ENCODE assay signal across 8 mouse cellular contexts in genomic region chr7:27673064-27673574, GRCm38 (mm10). TPM values are rescaled to one million over a fixed set of nuclear protein-coding genes. Genes with fewer than 3 reads are reported as not detected.
DNase-seq lines count a peak whose midpoint lies in the region; ATAC-seq and TF ChIP-seq lines count a peak whose summit lies in the region.

No protein-coding gene starts in this region.

- DNase-seq in cerebellum, adult 8-10 months: peak; percentile 52
- no peak for DNase-seq in thymus, adult 2 months
- DNase-seq in thymus, postnatal 0 days (ENCODE audit: low spot score): no peak
- no peak for DNase-seq in liver, embryonic 11.5 days (ENCODE audit: low spot score)
- no peak for DNase-seq in stomach, postnatal 0 days (ENCODE audit: low spot score)
- DNase-seq in frontal cortex, postnatal 10 days (ENCODE audit: low spot score in 2 of 2): no peak
- no peak for DNase-seq in layer of hippocampus, adult 11-12 months (ENCODE audit: low spot score)

- no peak for TF ChIP-seq POLR2A in thymus, adult 2 months (IDR thresholded peaks at IDR 0.05; ENCODE audit: control insufficient read depth, extremely low read depth, insufficient read depth, low read length, poor library complexity)

- H3K36me3 ChIP-seq in thymus, adult 2 months (ENCODE audit: control insufficient read depth, insufficient read depth, low read length): no peaks in the 10 kb centered on the region
- no peaks in the 10 kb centered on the region for H3K36me3 ChIP-seq in liver, embryonic 11.5 days (ENCODE audit: control insufficient read depth, insufficient read depth, low read length)
- no peaks in the 10 kb centered on the region for H3K36me3 ChIP-seq in stomach, postnatal 0 days (ENCODE audit: control insufficient read depth, insufficient read depth, low read length)

- no peaks in the 10 kb centered on the region for H3K27me3 ChIP-seq in thymus, adult 2 months (ENCODE audit: control insufficient read depth, insufficient read depth, low read length)
- H3K27me3 ChIP-seq in liver, embryonic 11.5 days (replicated peaks; ENCODE audit: control insufficient read depth, insufficient read depth, low read length): no peaks in the 10 kb centered on the region
- H3K27me3 ChIP-seq in stomach, postnatal 0 days (ENCODE audit: control insufficient read depth, insufficient read depth, low read length): no peaks in the 10 kb centered on the region

- H3K27ac ChIP-seq in thymus, adult 2 months (ENCODE audit: control insufficient read depth, insufficient read depth, low read length): no peak overlapping the region
- H3K27ac ChIP-seq in liver, embryonic 11.5 days (ENCODE audit: low read depth, low read length): no peak overlapping the region
- no peak overlapping the region for H3K27ac ChIP-seq in stomach, postnatal 0 days (replicated peaks)

- ATAC-seq in cerebellum, adult (ENCODE audit: insufficient number of reproducible peaks, low FRiP score, low TSS enrichment): no peak
- no peak for ATAC-seq in liver, embryonic 11.5 days (replicated peaks; ENCODE audit: low FRiP score)
- ATAC-seq in stomach, postnatal 0 days (ENCODE audit: low FRiP score, low TSS enrichment): no peak

- no peaks in the 10 kb centered on the region for H3K9me3 ChIP-seq in liver, embryonic 11.5 days (ENCODE audit: control insufficient read depth, low read length)
- no peaks in the 10 kb centered on the region for H3K9me3 ChIP-seq in stomach, postnatal 0 days (ENCODE audit: control insufficient read depth, low read length)

- peak overlapping the region; percentile 100 for H3K4me2 ChIP-seq in liver, embryonic 11.5 days
- peak overlapping the region; percentile 100 for H3K4me2 ChIP-seq in stomach, postnatal 0 days (replicated peaks; ENCODE audit: low read depth)

- H3K9ac ChIP-seq in liver, embryonic 11.5 days (ENCODE audit: low read depth, low read length): peak overlapping the region; percentile 68
- peak overlapping the region; percentile 76 for H3K9ac ChIP-seq in stomach, postnatal 0 days (ENCODE audit: low read length)

- peaks cover 22% of the 10 kb centered on the region for H3K4me1 ChIP-seq in thymus, adult 2 months (replicated peaks; ENCODE audit: control insufficient read depth, insufficient read depth, low read length)
- peaks cover 9% of the 10 kb centered on the region for H3K4me1 ChIP-seq in liver, embryonic 11.5 days (replicated peaks; ENCODE audit: control insufficient read depth, insufficient read depth, low read length)
- H3K4me1 ChIP-seq in stomach, postnatal 0 days (replicated peaks; ENCODE audit: control insufficient read depth, insufficient read depth): no peaks in the 10 kb centered on the region

- WGBS in thymus, adult 2 months: 61% methylated on average over 9 of the region's 9 CpGs
- WGBS in liver, embryonic 11.5 days: 56% methylated on average over 9 of the region's 9 CpGs
- 54% methylated on average over 9 of the region's 9 CpGs for WGBS in stomach, postnatal 0 days

- TF ChIP-seq EP300 in stomach, postnatal 0 days (optimal IDR thresholded peaks at IDR 0.05): no peak

- H3K4me3 ChIP-seq in thymus, adult 2 months (ENCODE audit: control insufficient read depth, insufficient read depth, low read length): peak overlapping the region; percentile 60
- peak overlapping the region; percentile 80 for H3K4me3 ChIP-seq in liver, embryonic 11.5 days (ENCODE audit: low read depth, low read length)
- H3K4me3 ChIP-seq in stomach, postnatal 0 days (ENCODE audit: low read depth, low read length): peak overlapping the region; percentile 92

- no peak for TF ChIP-seq CTCF in thymus, adult 2 months (IDR thresholded peaks at IDR 0.05; ENCODE audit: borderline replicate concordance, control insufficient read depth, extremely low read depth, insufficient read depth, low read length, poor library complexity)
- TF ChIP-seq CTCF in stomach, postnatal 0 days (IDR thresholded peaks at IDR 0.05; ENCODE audit: low read depth): peak; percentile 34

RNA-seq across cellular contexts. Expression of gene Map3k10, which starts 1.3 kb away (rescaled TPM):
- 24.7 and 30.0 TPM in 2 replicates for polyA plus RNA-seq in thymus, adult 2 months (2012; rRNA removed)
- 5.2 and 7.2 TPM in 2 replicates for polyA plus RNA-seq in thymus, postnatal 0 days (2015; fragmentation: Nextera tagmentation; extraction: Ambion mirVana)
- 4.8 and 5.6 TPM in 2 replicates for polyA plus RNA-seq in liver, embryonic 11.5 days (2014; fragmentation: Nextera tagmentation; extraction: Ambion mirVana)
- polyA plus RNA-seq in stomach, postnatal 0 days (2015; fragmentation: Nextera tagmentation; extraction: Ambion mirVana): 4.2 and 4.6 TPM in 2 replicates

RNA-seq across cellular contexts. Expression of gene Zfp607b, which starts 16.0 kb away (rescaled TPM):
- 0.77 and 0.92 TPM in 2 replicates for polyA plus RNA-seq in thymus, adult 2 months (2012; rRNA removed)
- 2.8 and 3.5 TPM in 2 replicates for polyA plus RNA-seq in thymus, postnatal 0 days (2015; fragmentation: Nextera tagmentation; extraction: Ambion mirVana)
- polyA plus RNA-seq in liver, embryonic 11.5 days (2014; fragmentation: Nextera tagmentation; extraction: Ambion mirVana): 1.6 and 3.0 TPM in 2 replicates
- polyA plus RNA-seq in stomach, postnatal 0 days (2015; fragmentation: Nextera tagmentation; extraction: Ambion mirVana): 1.9 and 2.0 TPM in 2 replicates

RNA-seq across cellular contexts. Expression of gene Ttc9b, which starts 19.4 kb away (rescaled TPM):
- 0.05 TPM in 1 of 2 replicates, not detected in the other for polyA plus RNA-seq in thymus, adult 2 months (2012; rRNA removed)
- not detected in 2 replicates for polyA plus RNA-seq in thymus, postnatal 0 days (2015; fragmentation: Nextera tagmentation; extraction: Ambion mirVana)
- not detected in 2 replicates for polyA plus RNA-seq in liver, embryonic 11.5 days (2014; fragmentation: Nextera tagmentation; extraction: Ambion mirVana)
- 1.4 and 1.6 TPM in 2 replicates for polyA plus RNA-seq in stomach, postnatal 0 days (2015; fragmentation: Nextera tagmentation; extraction: Ambion mirVana)

RNA-seq across cellular contexts. Expression of gene Zfp60, which starts 58.1 kb away (rescaled TPM):
- 2.5 and 2.6 TPM in 2 replicates for polyA plus RNA-seq in thymus, adult 2 months (2012; rRNA removed)
- 13.5 and 14.8 TPM in 2 replicates for polyA plus RNA-seq in thymus, postnatal 0 days (2015; fragmentation: Nextera tagmentation; extraction: Ambion mirVana)
- polyA plus RNA-seq in liver, embryonic 11.5 days (2014; fragmentation: Nextera tagmentation; extraction: Ambion mirVana): 15.8 and 17.5 TPM in 2 replicates
- polyA plus RNA-seq in stomach, postnatal 0 days (2015; fragmentation: Nextera tagmentation; extraction: Ambion mirVana): 8.4 and 9.3 TPM in 2 replicates
